Mouse (Mus musculus): ENCODE measurements at regions not wholly inside any gene's neighbourhood (a gene's known extent, or its start where the extent isn't known, plus 50 kb on each side); places are given as distances from the start of the nearest gene placed in this dataset.

GRCm38 (mm10) chr4:51868250-51868649 is 570.8 kb upstream of the Smc2 start:
- no peak for DNase-seq (ENCODE audit: low read depth, low spot score)

GRCm38 (mm10) chr4:51868716-51869115 is 570.3 kb upstream of the Smc2 start:
- peak; percentile 29 for DNase-seq (ENCODE audit: low read depth, low spot score)

GRCm38 (mm10) chr4:51885460-51885859 is 553.6 kb upstream of the Smc2 start:
- DNase-seq (ENCODE audit: low read depth, low spot score), result no peak

DNA sequence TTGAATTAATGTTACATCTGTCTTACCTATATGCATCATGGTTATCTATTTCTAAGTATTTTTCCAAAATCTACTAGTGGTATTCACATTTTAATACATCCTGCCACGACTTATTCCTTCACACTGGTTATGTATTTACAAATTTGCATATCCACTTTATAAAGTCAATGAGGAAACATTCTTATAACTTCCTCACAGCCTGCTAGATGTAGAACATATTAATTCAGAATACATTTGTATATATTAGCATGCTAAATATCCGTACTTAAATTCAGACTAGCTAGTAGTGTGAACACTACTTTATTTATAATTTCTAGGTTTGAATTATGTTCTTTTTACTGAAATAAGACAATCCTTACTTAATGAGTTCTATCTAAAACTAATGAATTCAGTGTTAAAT is 549.8 kb upstream of the Smc2 start:
- no peak for DNase-seq (ENCODE audit: low read depth, low spot score)

- no peak for DNase-seq (ENCODE audit: low read depth, low spot score)
Observed at GRCm38 (mm10) chr4:51928245-51928644, 510.8 kb upstream of the Smc2 start.

DNA sequence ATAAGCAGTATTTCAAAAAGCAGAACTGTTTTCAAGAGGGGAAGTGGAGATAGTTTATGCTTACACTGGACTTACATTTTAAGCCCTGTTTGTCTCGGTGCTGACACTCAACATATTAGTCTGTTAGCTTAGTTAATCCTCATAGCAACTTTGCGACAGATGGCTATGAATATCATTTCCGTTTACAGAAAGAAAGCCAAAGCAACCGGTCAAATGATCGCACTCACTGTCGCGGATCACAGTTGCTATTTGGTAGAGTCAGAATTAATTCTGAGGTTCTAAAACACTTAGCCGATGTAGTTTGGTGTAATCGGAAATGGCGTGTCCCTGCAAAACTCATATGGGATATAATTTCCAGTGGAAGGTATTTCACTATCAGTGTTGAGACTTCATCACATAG is 469.3 kb upstream of the Smc2 start:
- no peak for DNase-seq (ENCODE audit: low read depth, low spot score)

- DNase-seq (ENCODE audit: low read depth, low spot score), result no peak
Observed at GRCm38 (mm10) chr4:51978962-51979361, 460.1 kb upstream of the Smc2 start.

- DNase-seq (ENCODE audit: low read depth, low spot score), result no peak
Observed at GRCm38 (mm10) chr4:51992482-51992881, 446.6 kb upstream of the Smc2 start.

- DNase-seq (ENCODE audit: low read depth, low spot score), result no peak
Observed at GRCm38 (mm10) chr4:52036765-52037353, 402.2 kb upstream of the Smc2 start.

GRCm38 (mm10) chr4:52043404-52043803 is 395.6 kb upstream of the Smc2 start:
- DNase-seq (ENCODE audit: low read depth, low spot score), result no peak

GRCm38 (mm10) chr4:52050948-52051347 is 388.1 kb upstream of the Smc2 start:
- no peak for DNase-seq (ENCODE audit: low read depth, low spot score)

DNA sequence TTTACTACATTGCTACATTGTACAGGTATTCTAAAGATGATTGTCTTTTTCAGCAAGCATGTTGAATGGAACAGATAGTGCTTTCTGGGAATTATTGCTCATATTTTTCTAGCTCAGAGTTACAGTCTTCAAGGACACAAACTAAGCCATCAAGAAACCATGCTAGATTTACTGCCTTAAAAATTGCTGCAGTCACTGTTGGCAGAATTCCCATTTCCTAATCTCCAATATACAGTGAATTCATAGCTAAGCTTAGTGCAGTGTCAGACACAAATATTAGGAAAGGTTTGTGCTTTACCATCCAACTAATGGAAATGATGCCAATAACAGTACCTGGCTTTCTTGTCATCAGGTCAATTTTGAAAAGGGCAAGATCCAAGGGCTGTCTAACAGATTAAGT is 383.0 kb upstream of the Smc2 start:
- no peak for DNase-seq (ENCODE audit: low read depth, low spot score)

DNA sequence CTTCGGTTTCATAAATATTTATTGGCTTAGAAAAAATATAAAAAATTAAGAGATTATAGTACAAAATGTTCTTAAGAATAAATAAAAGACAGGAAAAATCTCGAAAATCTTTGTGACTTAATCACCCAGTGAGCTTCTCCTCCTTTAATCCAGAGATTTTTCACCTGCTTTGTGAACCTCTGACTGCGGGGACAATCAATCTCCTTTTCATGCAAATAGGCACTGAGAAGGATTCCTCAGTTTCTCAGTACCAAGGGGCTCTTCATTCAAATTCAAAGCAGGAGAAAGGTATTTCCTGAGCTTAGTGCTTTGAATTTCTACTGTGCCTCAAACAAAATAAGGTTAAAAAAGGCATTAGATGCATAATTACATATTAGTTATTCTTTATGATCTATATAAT is 379.0 kb upstream of the Smc2 start:
- DNase-seq (ENCODE audit: low read depth, low spot score), result no peak

DNA sequence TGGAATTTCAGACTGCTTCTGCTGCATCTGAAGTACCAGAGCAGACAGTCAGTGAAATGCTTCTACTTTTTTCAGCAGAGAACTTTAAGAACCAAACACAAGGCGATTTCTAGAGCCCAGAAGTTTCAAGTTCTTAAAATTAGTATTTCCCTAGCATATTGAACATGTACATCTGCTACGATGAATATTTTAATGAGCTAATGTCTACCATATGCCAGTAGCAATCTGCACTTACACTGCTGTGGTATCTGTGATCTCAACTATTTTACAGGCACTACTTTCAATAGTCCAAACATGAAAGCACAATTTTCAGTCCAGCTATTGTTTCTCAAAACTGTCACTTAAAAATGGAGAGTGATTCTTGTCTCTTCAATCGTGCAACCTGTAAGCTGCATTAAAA is 339.9 kb upstream of the Smc2 start:
- no peak for DNase-seq (ENCODE audit: low read depth, low spot score)

DNA sequence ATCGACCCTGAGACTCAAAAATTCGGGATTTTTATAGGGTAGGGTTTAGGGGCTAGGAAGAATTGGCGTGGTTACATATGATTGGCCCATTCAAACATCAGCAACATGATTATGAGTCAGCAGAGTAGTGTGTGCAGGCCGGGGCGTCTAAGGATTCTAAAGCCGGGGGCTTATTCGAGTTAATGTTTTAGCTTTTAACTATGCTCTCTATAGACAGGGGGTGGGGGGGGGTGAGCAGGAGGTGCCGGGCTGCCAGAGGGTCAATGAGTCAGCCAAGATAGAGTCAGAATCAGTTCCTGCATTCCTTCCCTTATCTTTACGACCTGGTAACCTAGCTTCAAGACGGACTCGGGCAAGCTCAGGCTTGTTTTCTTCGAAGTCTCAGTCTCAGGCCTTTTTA is 333.2 kb upstream of the Smc2 start:
- DNase-seq (ENCODE audit: low read depth, low spot score), result no peak

DNA sequence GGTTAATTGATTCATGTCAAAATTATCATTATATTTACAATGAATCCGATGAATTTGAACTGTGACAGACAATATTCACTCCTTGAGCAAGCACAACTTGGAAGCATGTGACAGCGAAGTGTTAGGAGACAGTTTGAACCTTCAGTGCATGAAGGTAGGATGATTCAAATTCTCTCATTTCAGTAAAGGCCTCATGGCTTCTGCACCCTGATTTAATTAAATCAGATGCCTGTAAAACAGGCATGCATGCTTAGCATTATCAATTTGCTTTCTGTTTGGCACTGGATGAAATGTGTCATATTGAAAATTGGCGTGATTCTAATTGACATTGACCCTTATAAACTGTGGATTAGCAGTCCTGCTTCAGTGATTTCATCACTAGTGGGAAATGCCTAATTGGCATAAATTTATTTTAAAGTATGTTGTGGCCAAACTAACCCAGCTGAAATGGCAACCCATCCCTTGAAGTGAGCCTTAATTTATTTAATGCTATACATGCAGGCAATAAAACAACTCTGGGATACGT is 321.2 kb upstream of the Smc2 start:
- DNase-seq (ENCODE audit: low read depth, low spot score), result no peak

- DNase-seq (ENCODE audit: low read depth, low spot score), result no peak
Observed at GRCm38 (mm10) chr4:52118439-52119072, 320.5 kb upstream of the Smc2 start.

- DNase-seq (ENCODE audit: low read depth, low spot score), result no peak
Observed at GRCm38 (mm10) chr4:52152565-52153164, 286.4 kb upstream of the Smc2 start.

DNA sequence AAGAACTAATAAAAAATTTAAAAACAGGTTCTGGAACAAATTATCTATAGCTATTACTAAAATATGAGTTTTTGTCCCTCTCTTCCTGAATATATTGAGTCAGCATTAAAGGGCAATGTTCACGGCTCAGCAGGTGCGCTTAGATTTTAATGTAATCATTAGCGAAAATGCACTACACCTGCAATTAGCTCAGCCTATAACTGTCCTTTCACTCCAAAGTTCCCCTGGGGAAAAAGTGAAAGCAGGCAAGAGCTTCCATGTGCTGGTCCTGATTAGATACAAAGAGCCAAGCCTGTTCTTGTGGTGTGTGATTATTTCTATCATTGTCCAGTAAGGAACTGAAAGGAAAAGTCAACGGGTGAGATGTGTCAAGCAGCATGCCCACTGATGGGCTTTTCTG is 262.8 kb upstream of the Smc2 start:
- DNase-seq (ENCODE audit: low read depth, low spot score), result no peak

DNA sequence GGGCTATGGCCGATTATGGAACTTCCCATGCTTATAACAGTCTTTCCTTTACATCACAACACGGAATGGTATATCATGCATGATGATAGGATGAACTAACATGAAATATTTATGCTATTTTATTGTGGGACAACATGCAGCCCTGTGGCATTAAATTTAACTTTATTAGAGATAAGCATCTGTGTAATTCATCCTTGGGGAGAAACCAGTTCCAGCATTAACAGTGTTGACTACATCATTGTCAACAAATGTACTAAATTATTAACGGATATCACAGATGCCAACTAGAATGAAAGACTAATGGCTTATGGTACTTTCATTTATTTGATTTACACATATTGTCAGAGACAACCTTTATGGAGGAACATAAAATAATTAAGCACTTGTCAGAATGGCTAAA is 241.3 kb upstream of the Smc2 start:
- DNase-seq (ENCODE audit: low read depth, low spot score), result no peak

GRCm38 (mm10) chr4:52210601-52211000 is 228.4 kb upstream of the Smc2 start:
- no peak for DNase-seq (ENCODE audit: low read depth, low spot score)

DNA sequence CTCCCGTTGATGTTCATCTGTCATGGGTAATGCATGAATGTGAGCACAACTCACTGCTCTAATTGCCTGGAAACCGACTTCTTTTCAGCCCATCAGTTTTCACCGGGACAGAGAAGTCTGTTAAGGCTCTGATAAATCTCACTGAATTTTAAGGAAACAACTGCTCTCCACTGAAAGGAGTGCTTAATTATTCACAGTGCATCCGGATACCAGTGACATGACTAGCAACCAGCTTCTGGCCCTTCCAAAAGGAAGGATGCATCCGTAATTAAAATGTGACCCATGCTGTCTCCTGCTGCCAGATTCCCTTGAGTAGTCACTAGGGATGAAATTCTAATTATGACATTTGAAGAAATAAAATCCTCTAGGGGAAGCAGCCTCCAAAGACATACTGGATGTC is 228.0 kb upstream of the Smc2 start:
- no peak for DNase-seq (ENCODE audit: low read depth, low spot score)

GRCm38 (mm10) chr4:52213363-52213762 is 225.7 kb upstream of the Smc2 start:
- DNase-seq (ENCODE audit: low read depth, low spot score), result no peak

All from WW6 (cell line).